Mouse (Mus musculus) right cerebral cortex, adult 18-20 months (tissue): Measurements from ENCODE around the gene Rnf38.

Experiments used
- DNase-seq: peaks from one replicate; pipeline ENCODE4 v3.0.0; 2022; ENCODE audit warnings: mixed read lengths

Rnf38 gene

GRCm38 (mm10) chr4:44113393-44114138 lies 120.0 kb downstream of the Rnf38 start:
- DNase-seq: no peak

GRCm38 (mm10) chr4:44112741-44113140 lies 120.8 kb downstream of the Rnf38 start:
- DNase-seq: no peak

GRCm38 (mm10) chr4:44110771-44111170 lies 122.8 kb downstream of the Rnf38 start:
- DNase-seq: no peak

GRCm38 (mm10) chr4:44108297-44108696 lies 125.3 kb downstream of the Rnf38 start:
- DNase-seq: no peak

GRCm38 (mm10) chr4:44107339-44107738 lies 126.2 kb downstream of the Rnf38 start:
- no peak for DNase-seq

GRCm38 (mm10) chr4:44106297-44106821 lies 127.2 kb downstream of the Rnf38 start:
- DNase-seq: no peak

- DNase-seq: no peak
Observed at GRCm38 (mm10) chr4:44104195-44104917, 129.2 kb downstream of the Rnf38 start.

GRCm38 (mm10) chr4:44103620-44104019 lies 130.0 kb downstream of the Rnf38 start:
- DNase-seq: no peak

- no peak for DNase-seq
Observed at GRCm38 (mm10) chr4:44097576-44098335, 135.8 kb downstream of the Rnf38 start.

- DNase-seq: no peak
Observed at GRCm38 (mm10) chr4:44094475-44094874, 139.1 kb downstream of the Rnf38 start.

- DNase-seq: no peak
Observed at GRCm38 (mm10) chr4:44092359-44092758, 141.2 kb downstream of the Rnf38 start.

- no peak for DNase-seq
Observed at GRCm38 (mm10) chr4:44085566-44085965, 148.0 kb downstream of the Rnf38 start.

GRCm38 (mm10) chr4:44084602-44085325 lies 148.8 kb downstream of the Rnf38 start:
- DNase-seq: no peak

GRCm38 (mm10) chr4:44083945-44084344 lies 149.6 kb downstream of the Rnf38 start, which contains the start of gene Gne:
TSS of gene Gne (minus strand) at chr4:44084177.
- DNase-seq: no peak

GRCm38 (mm10) chr4:44078358-44078933 lies 155.1 kb downstream of the Rnf38 start:
- no peak for DNase-seq
